Mouse (Mus musculus): Measurements from ENCODE around the gene Tnpo1.

- no peak for TF ChIP-seq MAX (IDR thresholded peaks at IDR 0.05; ENCODE audit: low read depth)
- no peak for TF ChIP-seq E2F4 (IDR thresholded peaks at IDR 0.05; ENCODE audit: insufficient read depth)
- TF ChIP-seq POLR2A (IDR thresholded peaks at IDR 0.05; ENCODE audit: insufficient read length, low read depth), result no peak
- TF ChIP-seq POLR2AphosphoS2 (IDR thresholded peaks at IDR 0.05; ENCODE audit: insufficient read length, low read depth), result no peak
- TF ChIP-seq CEBPB (IDR thresholded peaks at IDR 0.05; ENCODE audit: insufficient read depth, poor library complexity, severe bottlenecking), result no peak
- TF ChIP-seq TCF12 (IDR thresholded peaks at IDR 0.05; ENCODE audit: insufficient read depth, poor library complexity, severe bottlenecking), result no peak
- TF ChIP-seq SRF (IDR thresholded peaks at IDR 0.05; ENCODE audit: control insufficient read depth, insufficient read length, low read depth), result no peak
- no peak for TF ChIP-seq REST (IDR thresholded peaks at IDR 0.05; ENCODE audit: insufficient read depth, insufficient read length)
- TF ChIP-seq MYOD1 (IDR thresholded peaks at IDR 0.05; ENCODE audit: control insufficient read depth in 1 of 3, insufficient read length in 2 of 3, low read depth in 2 of 3), result no peak
- no peak for TF ChIP-seq USF1 (IDR thresholded peaks at IDR 0.05; ENCODE audit: low read depth)
- no peak for TF ChIP-seq TCF3 (IDR thresholded peaks at IDR 0.05; ENCODE audit: insufficient read length, low read depth)
- TF ChIP-seq MYOG (IDR thresholded peaks at IDR 0.05; ENCODE audit: control insufficient read depth in 1 of 3, insufficient read depth in 1 of 3, insufficient read length in 2 of 3, low read depth in 2 of 3), result no peak
Observed at GRCm38 (mm10) chr13:98914844-98915212, 11.4 kb downstream of the Tnpo1 start.

Data from myocyte (in vitro differentiated cells).